Mouse (Mus musculus) forebrain, postnatal 0 days (tissue): ENCODE measurements around the gene Adm. TPM values are rescaled to one million over a fixed set of nuclear protein-coding genes. Genes with fewer than 3 reads are reported as not detected.

Experiments used
- ATAC-seq: fragments of 200-750 bp; cut with Nextera tagmentation; 2 replicates; pipeline ENCODE4 v1.8.0; 2017; ENCODE audit warnings: mild to moderate bottlenecking, moderate library complexity
- DNase-seq: peaks from one replicate; pipeline ENCODE4 v3.0.0-alpha.2; 2015
- H3K27ac ChIP-seq: fragments of 300-500 bp; sonication (generic); 2 replicates; pipeline ENCODE4 v1.5.1; 2014; ENCODE audit warnings: low read depth, mild to moderate bottlenecking, antibody characterized with exemption, low read length, moderate library complexity, mixed read lengths
- H3K27me3 ChIP-seq: fragments of 300-500 bp; sonication (generic); 2 replicates; pipeline ENCODE4 v1.6.1; 2014; ENCODE audit warnings: mild to moderate bottlenecking, low read length, mixed read lengths; ENCODE audit not compliant: insufficient read depth
- H3K36me3 ChIP-seq: fragments of 300-500 bp; sonication (generic); 2 replicates; pipeline ENCODE4 v1.6.1; 2014; ENCODE audit warnings: mild to moderate bottlenecking, moderate library complexity; ENCODE audit not compliant: insufficient read depth
- H3K4me1 ChIP-seq: fragments of 300-500 bp; sonication (generic); 2 replicates; pipeline ENCODE4 v1.6.1; 2014; ENCODE audit warnings: antibody characterized with exemption; ENCODE audit not compliant: insufficient read depth
- H3K4me2 ChIP-seq: fragments of 300-500 bp; sonication (generic); 2 replicates; pipeline ENCODE4 v1.6.1; 2014; ENCODE audit warnings: low read depth, mild to moderate bottlenecking, moderate library complexity
- H3K4me3 ChIP-seq: fragments of 300-500 bp; sonication (generic); 2 replicates; pipeline ENCODE4 v1.5.1; 2014; ENCODE audit warnings: low read depth, low read length, mixed read lengths
- H3K9ac ChIP-seq: fragments of 300-500 bp; sonication (generic); 2 replicates; pipeline ENCODE4 v1.6.1; 2014; ENCODE audit warnings: mild to moderate bottlenecking
- H3K9me3 ChIP-seq: fragments of 300-500 bp; sonication (generic); 2 replicates; pipeline ENCODE4 v1.6.1; 2016; ENCODE audit warnings: low read length
- CTCF ChIP-seq: sonication (generic); IDR thresholded peaks from 2 replicates; pipeline ENCODE4 v1.5.1; 2016; ENCODE audit warnings: antibody characterized with exemption, control low read depth, low read depth
- WGBS: fragments of 180-500 bp; shearing (Covaris S2); extraction: QIAGEN DNeasy Blood & Tissue Kit; methylation state at CpG from one replicate; pipeline ENCODE4 v1.1.7; 2014; 5-methylcytosine and 5-hydroxymethylcytosine counted together
- polyA plus RNA-seq: library from polyadenylated mRNA; unstranded; fragments of >200 nt; fragmentation: Nextera tagmentation; extraction: Ambion mirVana; gene quantifications from 2 replicates; pipeline ENCODE4 v1.2.1, GENCODE M21; 2015
- total RNA-seq: library from RNA; depleted of rRNA; stranded (reverse); fragments of >200 nt; gene quantifications from 2 replicates; pipeline ENCODE4 v1.2.3, GENCODE M21; 2014

Adm gene
- total and polyA plus RNA-seq, 2 experiments from 2014 or later, result 2.0 to 2.1 TPM

- Histone ChIP-seq H3K36me3 (no peaks in the 10 kb centered on the region), H3K27ac (no peak overlapping the region), H3K9me3 (no peaks in the 10 kb centered on the region), H3K4me1 (peaks cover 18% of the 10 kb centered on the region; the same call in 1 of the 2 replicates), H3K4me2 (peak overlapping the region; percentile 81), H3K4me3 (peak overlapping the region; percentile 39), H3K9ac (peak overlapping the region; percentile 39), H3K27me3 (peaks cover 42% of the 10 kb centered on the region)
- ATAC-seq (peak; percentile 23; the same call in 1 of the 2 replicates), DNase-seq (peak; percentile 49)
- WGBS, result 1% methylated on average over 33 of the region's 33 CpGs
- TF ChIP-seq CTCF, result peak; percentile 55
Observed at GRCm38 (mm10) chr7:110628611-110629354, 1.3 kb downstream of the Adm start.

GRCm38 (mm10) chr7:110629892-110630666, 2.6 kb downstream of the Adm start:
- Histone ChIP-seq H3K27ac (no peak overlapping the region), H3K9me3 (no peaks in the 10 kb centered on the region), H3K4me3 (peak overlapping the region; percentile 32), H3K36me3 (no peaks in the 10 kb centered on the region), H3K9ac (peak overlapping the region; percentile 40; the same call in 1 of the 2 replicates), H3K4me2 (peak overlapping the region; percentile 81), H3K27me3 (peaks cover 42% of the 10 kb centered on the region), H3K4me1 (peaks cover 18% of the 10 kb centered on the region; the same call in 1 of the 2 replicates)
- WGBS, result 5% methylated on average over 36 of the region's 36 CpGs
- ATAC-seq (peak; percentile 94), DNase-seq (peak; percentile 96)
- TF ChIP-seq CTCF, result peak; percentile 97

GRCm38 (mm10) chr7:110631136-110631888, 3.9 kb downstream of the Adm start:
- no peak for TF ChIP-seq CTCF
- no peak overlapping the region for H3K27ac ChIP-seq
- peaks cover 18% of the 10 kb centered on the region; the same call in 1 of the 2 replicates for H3K4me1 ChIP-seq
- H3K27me3 ChIP-seq, result peaks cover 34% of the 10 kb centered on the region
- DNase-seq (no peak), ATAC-seq (no peak)
- no peak overlapping the region for H3K4me3 ChIP-seq
- no peak overlapping the region for H3K9ac ChIP-seq
- no peaks in the 10 kb centered on the region for H3K9me3 ChIP-seq
- H3K36me3 ChIP-seq, result no peaks in the 10 kb centered on the region
- H3K4me2 ChIP-seq, result no peak overlapping the region
- 61% methylated on average over 16 of the region's 16 CpGs for WGBS

- no peak for ATAC-seq
- H3K9ac ChIP-seq, result no peak overlapping the region
- no peak for DNase-seq
- H3K27ac ChIP-seq, result no peak overlapping the region
- 75% methylated on average over 3 of the region's 3 CpGs for WGBS
- H3K4me2 ChIP-seq, result no peak overlapping the region
- no peak for TF ChIP-seq CTCF
- H3K9me3 ChIP-seq, result no peaks in the 10 kb centered on the region
- H3K27me3 ChIP-seq, result no peaks in the 10 kb centered on the region; the same call in none of the 2 replicates
- no peak overlapping the region for H3K4me3 ChIP-seq
- H3K36me3 ChIP-seq, result no peaks in the 10 kb centered on the region
- H3K4me1 ChIP-seq, result no peaks in the 10 kb centered on the region
Observed at GRCm38 (mm10) chr7:110635929-110636328, 8.5 kb downstream of the Adm start.

- whole genome bisulfite sequencing, result 41% methylated on average over 1 of the region's 1 CpGs
Observed at GRCm38 (mm10) chr7:110636559-110636958, 9.1 kb downstream of the Adm start.

GRCm38 (mm10) chr7:110638305-110639110, 11.0 kb downstream of the Adm start:
- Histone ChIP-seq H3K36me3 (no peaks in the 10 kb centered on the region), H3K4me3 (no peak overlapping the region), H3K4me2 (no peak overlapping the region), H3K4me1 (no peaks in the 10 kb centered on the region), H3K27me3 (no peaks in the 10 kb centered on the region), H3K9ac (no peak overlapping the region), H3K9me3 (no peaks in the 10 kb centered on the region), H3K27ac (no peak overlapping the region)
- TF ChIP-seq CTCF, result no peak
- ATAC-seq (no peak), DNase-seq (no peak)
- 28% methylated on average over 17 of the region's 17 CpGs for WGBS

More at GRCm38 (mm10) chr7:110636559-110636958, 9.1 kb downstream of the Adm start:
- TF ChIP-seq CTCF, result no peak
- Histone ChIP-seq H3K9ac (no peak overlapping the region), H3K4me3 (no peak overlapping the region), H3K27ac (no peak overlapping the region), H3K27me3 (no peaks in the 10 kb centered on the region), H3K9me3 (no peaks in the 10 kb centered on the region), H3K4me1 (no peaks in the 10 kb centered on the region), H3K36me3 (no peaks in the 10 kb centered on the region), H3K4me2 (no peak overlapping the region)
- DNase-seq (no peak), ATAC-seq (no peak)
